Mouse (Mus musculus): ENCODE data around the gene Map1lc3b.

Map1lc3b gene

DNA sequence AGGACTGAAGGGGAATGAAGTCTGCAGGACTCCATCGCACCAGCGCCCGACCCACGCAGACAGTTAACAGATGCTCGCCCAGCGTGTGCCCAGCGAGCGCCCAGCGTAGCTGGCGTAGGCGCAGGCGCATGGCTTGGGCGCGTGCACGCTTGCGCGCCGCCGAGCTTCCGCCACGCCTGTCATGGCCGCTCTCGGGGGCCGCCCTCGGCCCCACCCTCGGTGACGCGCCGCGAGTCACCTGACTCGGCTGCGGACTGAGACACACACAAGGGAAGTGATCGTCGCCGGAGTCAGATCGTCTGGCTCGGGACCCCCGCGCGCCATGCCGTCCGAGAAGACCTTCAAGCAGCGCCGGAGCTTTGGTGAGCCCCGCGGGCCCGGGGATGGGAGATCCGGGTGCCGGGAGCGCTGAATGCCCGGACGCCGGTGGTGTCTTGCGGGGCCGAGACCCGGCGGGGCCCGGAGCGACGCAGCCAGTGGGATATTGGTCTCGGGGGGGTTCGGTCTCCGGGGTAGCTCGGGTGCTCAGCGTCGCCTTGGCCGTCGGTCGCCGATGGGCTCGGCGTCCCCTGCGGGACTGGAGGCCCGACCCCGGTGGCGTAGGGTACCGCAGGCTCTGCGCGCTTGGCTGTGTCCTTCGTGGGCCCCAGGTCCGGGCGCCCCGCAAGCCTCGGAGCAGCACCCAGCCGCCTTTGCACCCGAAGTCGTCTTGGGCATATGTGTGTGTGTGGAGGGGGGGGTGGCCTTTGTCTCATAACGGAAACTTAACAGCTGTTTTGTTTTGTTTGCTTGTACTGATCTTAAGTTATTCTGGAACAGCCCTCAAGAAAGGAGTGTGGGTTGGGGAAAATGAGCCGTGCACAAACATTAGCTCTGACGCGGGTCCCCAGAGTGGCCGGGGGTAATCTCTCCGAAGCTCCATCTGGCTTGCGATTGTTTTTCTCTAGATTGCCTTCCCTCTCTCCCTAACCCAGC lies at the start of gene Map1lc3b:
TSS of gene Map1lc3b (plus strand) at position 159 of the 975 bp plus-strand sequence.
- DNase-seq, result peak; percentile 93 to 96

DNA sequence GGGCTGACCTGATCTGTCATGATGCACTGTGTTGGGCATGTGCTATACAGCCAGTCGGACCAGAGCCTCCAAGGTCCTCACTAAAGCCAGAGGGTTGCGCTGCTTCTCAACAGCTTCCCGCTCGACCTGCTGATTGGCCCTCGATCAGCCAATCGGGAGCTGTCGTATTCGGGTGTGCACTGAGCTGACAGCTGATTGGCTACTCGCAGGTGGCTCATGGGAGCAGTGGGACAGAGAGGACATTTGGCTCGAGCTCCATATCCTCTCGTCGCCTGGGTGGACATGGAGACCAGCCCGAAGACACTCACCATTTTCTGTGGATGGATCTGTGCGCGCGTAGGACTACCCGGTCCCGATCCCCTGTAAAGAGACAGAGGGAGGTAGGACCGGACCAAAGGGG lies 48.3 kb upstream of the Map1lc3b start:
- no peak for DNase-seq

DNA sequence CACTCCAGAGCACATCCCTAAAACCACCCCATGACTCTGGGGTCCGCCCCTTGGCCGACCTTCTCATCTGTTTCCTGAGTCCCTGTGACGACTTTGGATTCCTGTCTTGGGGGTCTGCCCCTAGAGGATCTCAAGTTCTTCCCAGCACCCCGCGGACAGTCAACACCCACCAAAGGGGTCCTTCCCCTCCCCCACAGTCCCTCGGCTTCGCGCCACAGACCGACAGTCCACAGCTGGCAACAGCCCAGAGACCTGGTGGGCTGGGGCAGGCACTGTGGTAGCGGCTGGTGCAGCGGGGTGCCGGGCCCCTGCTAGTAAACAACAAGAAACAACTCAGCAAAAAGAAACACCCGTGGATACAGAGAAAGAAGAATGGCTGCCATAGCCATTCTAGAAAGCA lies 47.3 kb upstream of the Map1lc3b start:
- DNase-seq, result no peak

DNA sequence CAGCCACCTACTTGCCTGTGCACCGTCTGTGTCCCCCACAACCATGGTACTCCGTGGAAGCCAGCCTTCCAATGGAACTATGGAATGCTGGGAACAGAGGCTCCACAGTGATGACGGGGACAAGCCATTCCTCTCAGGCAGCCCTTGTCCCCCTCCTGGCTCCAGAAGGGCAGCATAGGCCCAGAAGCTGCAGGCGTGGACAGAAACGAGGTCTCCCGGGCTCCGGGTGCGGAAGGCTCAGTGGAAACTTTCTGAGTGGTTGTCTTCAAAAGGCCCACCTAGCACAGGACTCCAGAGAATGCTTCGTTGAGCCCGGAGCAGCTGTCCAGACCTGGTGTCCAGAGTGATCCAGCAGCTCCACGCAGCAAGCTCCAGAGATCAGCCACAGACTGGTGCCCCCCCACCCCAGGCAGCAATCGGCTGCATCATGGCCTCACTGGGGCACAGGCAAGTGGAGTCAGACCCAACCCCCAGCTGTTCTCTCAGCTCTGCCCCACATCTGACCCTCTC lies 45.8 kb upstream of the Map1lc3b start, which contains the start of gene 1700018B08Rik:
TSS of gene 1700018B08Rik (minus strand) at position 45 of the 510 bp plus-strand sequence.
- DNase-seq, result no peak

- no peak for DNase-seq
Observed at GRCm38 (mm10) chr8:121544936-121545335, 45.2 kb upstream of the Map1lc3b start.

DNA sequence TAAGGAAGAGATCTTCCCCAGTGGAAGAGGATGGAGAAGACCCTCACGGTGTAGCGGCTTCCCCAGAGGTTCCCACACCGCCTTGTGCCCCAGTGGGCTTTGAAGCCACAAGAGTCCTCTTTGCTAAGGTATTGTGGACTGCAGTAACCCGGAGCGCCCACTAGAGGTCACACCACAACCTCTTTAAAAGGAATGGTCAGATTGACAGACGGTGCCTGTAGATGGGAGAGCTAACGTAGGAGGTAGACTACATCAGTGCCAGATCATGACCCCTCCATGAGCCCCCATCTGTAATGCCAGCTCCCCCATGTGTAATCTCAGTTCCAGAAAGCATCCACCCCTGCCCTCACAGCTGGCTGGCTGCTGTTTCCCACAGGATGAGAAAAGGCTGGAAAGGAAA lies 43.0 kb upstream of the Map1lc3b start:
- DNase-seq, result peak; percentile 67 to 87

GRCm38 (mm10) chr8:121550056-121550455 lies 40.1 kb upstream of the Map1lc3b start:
- no peak for DNase-seq

DNA sequence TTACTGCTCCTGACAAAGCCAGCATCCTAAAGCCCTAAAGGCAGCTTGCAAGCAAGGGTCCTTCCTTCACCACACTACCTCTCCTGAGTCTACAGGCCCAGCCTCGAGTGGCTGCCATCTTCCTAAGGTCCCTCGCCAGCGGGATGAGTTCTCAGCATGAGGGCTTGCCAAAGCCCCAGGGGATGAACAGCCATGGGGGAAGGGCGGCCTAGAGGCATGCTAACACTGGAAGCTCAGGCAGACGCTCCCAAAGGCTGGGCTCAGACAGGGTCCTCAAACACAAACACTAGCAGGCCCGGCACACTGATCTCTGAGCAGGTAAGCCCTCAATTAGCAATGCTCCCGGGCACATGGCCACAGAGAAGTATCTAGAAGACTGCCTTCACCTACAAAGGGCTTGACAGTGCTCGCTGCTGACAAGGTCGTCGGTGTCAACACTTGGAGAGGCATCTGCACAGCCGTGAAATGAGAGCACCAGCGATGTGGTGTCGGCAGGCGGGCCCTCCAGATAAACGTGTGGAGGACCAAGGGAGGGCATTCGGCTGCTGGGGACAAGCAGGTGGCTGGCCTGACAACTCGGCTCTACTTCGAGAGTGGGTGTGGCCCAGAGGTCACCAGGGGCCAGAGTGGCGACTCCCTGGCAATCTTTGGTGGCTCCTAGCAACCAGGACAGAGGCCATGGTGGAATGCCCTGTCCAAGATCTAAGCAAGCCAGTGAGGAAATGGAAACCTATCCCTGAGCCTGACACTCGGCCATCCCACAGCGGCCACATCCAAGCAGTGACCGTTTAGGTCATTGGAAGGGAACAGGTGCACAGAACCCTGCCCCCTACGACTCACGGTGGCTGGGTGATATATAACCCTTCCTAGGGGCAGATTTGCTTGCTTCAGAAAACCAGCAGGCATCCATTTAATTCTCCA lies 38.8 kb upstream of the Map1lc3b start:
- DNase-seq, result no peak

DNA sequence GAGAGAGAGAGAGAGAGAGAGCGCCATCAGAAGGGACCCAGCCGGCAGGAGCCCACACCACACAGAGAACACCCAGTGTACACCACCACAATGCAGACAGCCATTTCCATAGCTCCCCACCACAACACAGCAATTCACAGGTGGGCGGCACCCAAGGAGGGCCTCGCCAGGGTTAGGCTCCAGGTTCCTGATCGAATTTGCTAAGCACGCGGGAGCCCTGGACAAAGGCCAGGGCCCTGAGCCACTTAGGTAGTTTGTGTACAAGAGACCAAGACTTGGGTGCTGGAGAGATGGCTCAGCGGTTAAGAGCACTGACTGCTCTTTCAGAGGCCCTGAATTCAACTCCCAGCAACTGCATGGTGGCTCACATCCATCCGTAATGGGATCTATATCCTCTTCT lies 37.7 kb upstream of the Map1lc3b start:
- no peak for DNase-seq

GRCm38 (mm10) chr8:121553831-121554475 lies 36.2 kb upstream of the Map1lc3b start:
- no peak for DNase-seq

GRCm38 (mm10) chr8:121557746-121558145 lies 32.4 kb upstream of the Map1lc3b start:
- DNase-seq, result no peak

GRCm38 (mm10) chr8:121558538-121558937 lies 31.6 kb upstream of the Map1lc3b start:
- no peak for DNase-seq

DNA sequence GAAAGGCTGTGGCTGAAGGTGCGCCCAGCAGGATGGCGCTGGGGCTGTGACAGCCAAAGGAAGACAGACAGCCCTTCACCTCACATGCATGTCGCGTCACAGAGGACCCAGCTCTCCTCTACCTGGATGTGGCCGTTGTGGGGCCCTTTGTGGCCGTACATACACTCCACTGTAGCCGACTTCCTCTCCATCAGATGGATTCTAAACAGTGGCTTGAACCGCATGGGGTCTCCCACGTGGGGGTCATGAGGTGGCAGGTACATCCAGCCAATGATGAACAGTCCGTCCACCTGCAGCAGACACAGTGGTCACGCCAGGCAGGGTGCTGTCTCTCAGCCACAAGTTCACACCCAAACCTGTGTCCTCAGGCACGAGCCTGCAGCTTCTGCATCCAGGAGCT lies 30.4 kb upstream of the Map1lc3b start:
- DNase-seq, result no peak

- DNase-seq, result no peak
Observed at GRCm38 (mm10) chr8:121560432-121561100, 29.6 kb upstream of the Map1lc3b start.

GRCm38 (mm10) chr8:121561636-121562345 lies 28.4 kb upstream of the Map1lc3b start:
- DNase-seq, result peak in 1 of 2 experiments; percentile 38

DNA sequence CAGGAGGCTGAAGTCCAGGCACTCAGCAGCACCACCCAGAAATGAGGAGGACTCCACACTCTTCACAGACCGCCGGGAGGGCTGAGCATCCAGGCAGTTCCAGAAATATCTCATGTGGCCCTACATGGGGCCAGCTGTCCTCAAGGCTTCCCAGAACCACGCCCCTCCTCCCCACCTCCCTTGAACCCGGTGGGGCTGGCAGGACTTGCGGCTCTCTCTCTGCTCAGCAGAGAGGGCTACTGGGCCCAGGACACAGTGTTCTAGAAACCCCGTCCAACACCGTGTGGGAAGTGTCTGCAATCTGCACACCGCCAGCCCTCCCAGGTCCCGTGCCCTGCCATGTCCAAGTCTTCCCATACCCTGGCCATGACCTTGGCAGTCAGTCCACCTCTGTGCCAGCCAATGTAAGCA lies 27.2 kb upstream of the Map1lc3b start:
- peak; percentile 27 to 48 for DNase-seq

DNA sequence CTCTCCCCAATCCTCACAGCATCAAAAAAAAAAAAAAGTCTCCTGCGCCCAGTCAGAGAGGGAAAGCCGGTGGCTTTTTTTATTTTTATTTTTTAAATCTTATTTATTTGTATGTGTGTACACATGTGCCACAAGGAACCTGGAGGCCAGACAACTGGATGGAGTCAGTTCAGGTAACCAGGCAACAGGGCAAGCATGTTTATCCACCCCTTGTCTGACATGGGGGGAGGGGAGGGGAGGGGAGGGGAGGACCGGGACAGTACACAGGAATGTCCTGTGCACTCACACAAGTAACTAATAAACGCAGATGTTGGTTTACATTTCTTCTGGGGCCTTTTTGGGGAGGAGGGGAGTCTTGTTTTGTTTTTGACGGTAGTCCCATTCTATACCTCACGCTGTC lies 26.5 kb upstream of the Map1lc3b start:
- no peak for DNase-seq

- no peak for DNase-seq
Observed at GRCm38 (mm10) chr8:121568321-121568720, 21.8 kb upstream of the Map1lc3b start.

DNA sequence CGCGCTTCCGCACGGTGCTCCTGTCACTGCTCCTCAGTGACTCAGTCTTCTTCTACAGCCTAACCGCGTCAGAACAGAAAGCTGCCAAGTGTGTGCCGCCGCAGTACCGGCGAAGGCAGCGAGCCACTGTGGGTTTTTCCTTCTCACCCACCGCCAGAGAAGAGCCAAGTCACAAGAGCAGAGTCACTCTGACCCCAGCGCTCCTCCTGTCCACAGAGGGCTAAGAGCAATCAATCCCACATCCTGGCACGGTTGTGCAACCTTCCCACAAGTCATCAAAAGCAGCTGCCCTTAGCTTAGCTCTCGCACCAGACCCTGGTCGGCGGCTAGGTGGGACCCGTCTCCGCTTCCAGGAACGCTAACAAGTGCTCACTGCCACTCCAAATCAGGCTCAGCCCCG lies 19.8 kb upstream of the Map1lc3b start:
- DNase-seq, result no peak

DNA sequence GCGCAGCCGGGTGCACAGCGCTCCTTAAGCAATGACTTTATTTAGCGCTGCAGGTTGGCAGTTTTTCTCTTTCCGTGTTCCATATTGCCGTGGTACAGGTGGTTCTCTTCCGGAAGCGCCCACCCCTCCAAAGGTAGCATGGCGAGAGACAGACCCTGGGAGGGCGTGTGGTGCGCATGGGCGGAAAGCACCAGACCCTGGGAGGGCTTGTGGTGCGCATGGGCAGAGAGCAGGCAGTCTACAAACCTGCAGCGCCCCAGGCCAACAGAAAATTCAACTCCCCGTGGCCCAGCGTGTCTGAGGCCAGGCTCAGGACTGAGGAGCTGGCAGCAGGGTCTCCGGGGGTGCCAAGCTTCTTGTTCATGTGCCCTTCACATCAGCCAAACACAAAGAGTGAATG lies 19.4 kb upstream of the Map1lc3b start:
- DNase-seq, result no peak

- no peak for DNase-seq
Observed at GRCm38 (mm10) chr8:121572121-121572520, 18.0 kb upstream of the Map1lc3b start.
